17 mouse cellular contexts compared by ENCODE assay signal in the genomic region with DNA sequence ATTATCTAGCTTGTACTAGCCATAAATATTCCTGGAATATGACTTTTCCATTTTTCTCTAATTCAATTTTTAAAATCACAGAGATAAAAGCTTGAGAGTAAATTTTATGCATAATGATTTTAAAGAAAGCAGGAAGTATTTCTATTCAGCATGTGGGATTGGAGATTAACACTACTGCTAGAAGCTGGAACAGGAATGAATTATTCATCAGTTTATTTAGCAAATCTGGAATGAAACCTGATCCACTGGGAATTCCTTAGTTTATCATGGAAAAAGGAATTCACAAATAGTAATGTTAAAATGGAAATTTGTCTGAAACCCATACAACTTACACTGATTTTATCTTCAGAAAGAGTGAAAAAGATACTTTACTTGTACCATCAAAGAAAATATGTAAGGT.
"Had no signal": no experiment of that assay in that cellular context is flagged by ENCODE, and none has a peak within 500 bp of the region (broad histone marks: within the 10 kb centered on the region; RNA-seq: fewer than 3 reads in every experiment).

No protein-coding gene starts in this region.

- H3K36me3 ChIP-seq: liver, embryonic 12.5 days; midbrain, embryonic 15.5 days; neural tube, embryonic 12.5 days; stomach, embryonic 15.5 days had no signal

- H3K27ac ChIP-seq: liver, embryonic 12.5 days; liver, embryonic 14.5 days; macrophage; midbrain, embryonic 15.5 days; neural tube, embryonic 12.5 days; stomach, embryonic 15.5 days; stomach, postnatal 0 days had no signal

- DNase-seq: lung, adult 18-20 months; lung, embryonic 14.5 days; lung, postnatal 14 days; lung, postnatal 36 days; right cerebral cortex, postnatal 14 days; thymus, adult 18-20 months; thymus, postnatal 14 days; thymus, postnatal 36 days had no signal

- ATAC-seq: liver, embryonic 12.5 days; midbrain, embryonic 15.5 days had no signal

- H3K4me2 ChIP-seq: liver, embryonic 12.5 days; lung, embryonic 14.5 days; midbrain, embryonic 11.5 days; midbrain, embryonic 15.5 days; neural tube, embryonic 12.5 days; stomach, embryonic 15.5 days had no signal

- H3K9me3 ChIP-seq: liver, embryonic 12.5 days; megakaryocyte, embryonic 14.5 days; midbrain, embryonic 15.5 days; neural tube, embryonic 12.5 days; stomach, embryonic 15.5 days had no signal

- H3K4me3 ChIP-seq: liver, embryonic 12.5 days; megakaryocyte, embryonic 14.5 days; midbrain, embryonic 15.5 days; neural tube, embryonic 12.5 days; stomach, embryonic 15.5 days had no signal

- H3K27me3 ChIP-seq: liver, embryonic 12.5 days; megakaryocyte, embryonic 14.5 days; midbrain, embryonic 15.5 days; neural tube, embryonic 12.5 days; stomach, embryonic 15.5 days had no signal

- H3K4me1 ChIP-seq: liver, embryonic 12.5 days; megakaryocyte, embryonic 14.5 days; midbrain, embryonic 15.5 days; neural tube, embryonic 12.5 days; stomach, embryonic 15.5 days had no signal

- H3K9ac ChIP-seq: liver, embryonic 12.5 days; liver, embryonic 14.5 days; lung, embryonic 14.5 days; midbrain, embryonic 15.5 days; neural tube, embryonic 12.5 days; stomach, embryonic 15.5 days had no signal
